Mouse (Mus musculus) spleen, embryonic (tissue): ENCODE results near the gene Naxd.

Experiments
- CTCF ChIA-PET: fragments of 350-600 bp; sonication (Branson Sonifier 250); formaldehyde crosslinking; loops from one replicate; lab custom pipeline; 2022; lab: Charles Lee

Gene Naxd

GRCm38 (mm10) chr8:11510971-11511370 lies 13.7 kb downstream of the Naxd start:
- CTCF ChIA-PET: no interaction called here

DNA sequence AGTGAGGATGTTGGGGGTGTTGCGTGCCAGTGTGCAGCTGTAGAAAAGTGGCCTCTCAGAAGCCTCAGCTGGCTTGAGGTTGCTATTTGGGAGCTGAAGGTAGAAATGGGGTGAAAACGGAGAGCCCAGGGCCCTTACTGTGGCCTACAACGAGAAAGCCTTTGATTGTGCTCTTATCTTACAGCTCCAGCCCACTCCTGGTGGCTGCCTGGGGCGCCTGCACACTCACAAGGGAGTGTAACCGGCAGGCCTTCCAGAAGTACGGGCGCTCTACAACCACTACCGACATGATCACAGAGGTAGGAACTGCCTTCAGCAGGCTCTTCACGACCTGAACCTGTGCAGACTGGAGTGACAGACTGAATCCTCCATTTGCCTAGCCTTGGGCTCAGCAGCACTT lies 15.4 kb downstream of the Naxd start:
- CTCF ChIA-PET: no interaction called here

DNA sequence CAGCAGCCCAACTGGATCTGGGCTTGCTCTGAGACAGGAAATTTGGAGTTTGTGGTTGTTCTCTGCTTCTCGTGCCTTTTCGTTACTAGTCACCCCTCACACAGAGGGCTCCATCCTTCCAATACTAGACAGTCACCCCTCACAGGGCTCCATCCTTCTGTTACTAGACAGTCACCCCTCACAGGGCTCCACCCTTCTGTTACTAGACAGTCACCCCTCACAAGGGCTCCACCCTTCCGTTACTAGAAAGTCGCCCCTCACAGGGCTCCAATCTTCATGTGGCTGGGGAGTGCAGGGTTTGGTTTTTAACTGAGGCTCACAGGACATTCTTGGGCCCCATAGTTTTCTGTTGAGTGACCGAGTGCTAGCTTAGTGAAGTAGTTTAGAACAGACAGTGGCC lies 15.9 kb downstream of the Naxd start:
- CTCF ChIA-PET: no interaction called here

GRCm38 (mm10) chr8:11516292-11516691 lies 19.0 kb downstream of the Naxd start:
- CTCF ChIA-PET: no interaction called here

GRCm38 (mm10) chr8:11517366-11518055 lies 20.2 kb downstream of the Naxd start:
- CTCF ChIA-PET: no interaction called here

DNA sequence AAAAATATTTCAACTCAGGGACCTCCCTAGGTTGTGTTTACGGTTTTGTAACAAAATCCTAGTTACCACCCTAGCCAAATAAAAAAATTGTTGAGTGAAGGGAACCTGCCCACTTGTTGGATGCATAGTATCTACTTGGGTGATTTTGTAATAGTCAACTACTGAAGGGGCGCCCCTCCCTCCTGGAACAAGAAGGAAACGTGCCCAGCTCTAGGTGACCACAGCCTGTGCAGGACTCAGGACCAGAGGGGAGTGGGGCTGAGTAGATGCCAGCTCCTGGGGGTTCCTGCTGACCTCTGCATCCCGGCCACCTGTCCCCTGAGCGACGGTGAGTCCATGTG lies 20.7 kb downstream of the Naxd start:
- CTCF ChIA-PET: no interaction called here

DNA sequence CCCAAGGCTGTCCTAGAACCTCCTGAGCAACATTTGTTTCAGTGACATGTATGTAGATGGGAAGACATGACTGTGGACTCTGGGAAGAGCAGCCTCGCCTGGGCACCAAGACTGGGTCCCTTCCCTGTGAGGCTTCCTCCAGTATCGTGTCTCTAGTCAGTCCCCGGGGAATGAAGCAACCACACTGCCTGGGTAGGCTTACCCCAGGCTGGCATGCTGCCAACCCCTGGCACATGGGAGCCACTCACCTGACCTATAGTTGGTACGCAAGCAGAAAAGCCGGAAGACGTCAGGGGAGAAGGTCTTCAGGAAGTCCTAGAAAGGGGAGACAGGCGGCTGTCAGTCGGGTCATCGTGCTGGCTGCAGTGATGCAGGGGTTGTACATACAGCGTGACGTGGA lies 21.4 kb downstream of the Naxd start:
- CTCF ChIA-PET: no interaction called here

GRCm38 (mm10) chr8:11523331-11523730 lies 26.0 kb downstream of the Naxd start:
- CTCF ChIA-PET: interaction anchor here (0.7 kb wide), 1 partner anchor 621 kb away, joined by 3 read pairs; no protein-coding TSS in a partner anchor

- CTCF ChIA-PET: no interaction called here
Measured at GRCm38 (mm10) chr8:11530155-11530770, 33.0 kb downstream of the Naxd start.

DNA sequence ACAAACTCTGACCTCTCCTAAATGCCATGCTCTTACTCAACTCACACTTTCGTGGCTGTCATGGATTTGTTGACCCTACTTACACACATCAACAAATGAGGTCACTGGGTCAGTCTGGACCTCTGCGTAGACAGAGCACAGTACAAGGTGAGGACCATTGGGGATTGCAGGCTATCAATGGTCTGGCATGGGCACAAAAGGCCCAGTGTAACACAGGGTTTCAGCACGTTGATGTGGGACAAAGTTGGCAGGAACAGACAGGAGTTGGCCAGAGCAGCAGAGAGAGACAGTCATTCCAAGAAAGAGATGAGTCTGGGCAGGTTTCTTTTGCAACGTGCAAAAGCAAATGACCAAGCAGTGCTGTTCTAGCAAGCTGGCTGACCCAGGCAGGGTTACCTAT lies 33.5 kb downstream of the Naxd start:
- CTCF ChIA-PET: no interaction called here

DNA sequence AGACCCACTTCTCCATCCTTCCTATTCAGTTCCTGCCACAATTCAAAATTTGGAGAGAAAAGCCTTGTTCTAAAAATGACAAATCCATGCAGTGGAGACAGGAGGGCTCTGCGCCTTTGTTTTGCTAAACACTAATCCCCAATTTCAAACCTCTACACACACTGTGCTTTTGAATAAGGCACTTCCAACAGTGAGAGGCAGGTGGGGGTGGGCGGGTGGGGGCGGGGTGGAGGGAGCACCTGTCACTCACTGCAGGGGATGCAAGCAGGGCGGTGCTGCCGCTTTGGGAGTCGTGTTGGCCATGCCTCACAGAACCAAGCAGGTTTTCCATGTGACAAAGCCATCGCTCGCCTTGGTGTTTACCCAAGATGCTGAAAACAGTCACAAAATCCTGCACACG lies 37.2 kb downstream of the Naxd start:
- CTCF ChIA-PET: no interaction called here

- CTCF ChIA-PET: no interaction called here
Measured at GRCm38 (mm10) chr8:11539049-11539448, 41.7 kb downstream of the Naxd start.

DNA sequence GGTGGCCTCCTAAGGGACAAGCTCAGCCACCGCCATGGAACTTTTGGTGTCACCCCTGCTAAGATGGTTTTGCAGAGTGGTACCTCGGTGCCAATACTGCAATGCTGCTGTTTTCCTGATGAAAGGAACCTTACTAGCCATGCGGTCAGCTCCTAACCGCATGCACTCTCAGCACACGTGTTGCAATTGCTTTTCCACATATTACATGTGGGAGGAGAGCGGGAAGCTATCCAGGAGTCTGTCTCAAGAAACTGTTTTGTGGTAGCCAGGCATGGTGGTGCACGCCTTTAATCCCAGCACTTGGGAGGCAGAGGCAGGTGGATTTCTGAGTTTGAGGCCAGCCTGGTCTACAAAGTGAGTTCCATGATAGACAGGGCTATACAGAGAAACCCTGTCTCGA lies 42.9 kb downstream of the Naxd start:
- CTCF ChIA-PET: no interaction called here

DNA sequence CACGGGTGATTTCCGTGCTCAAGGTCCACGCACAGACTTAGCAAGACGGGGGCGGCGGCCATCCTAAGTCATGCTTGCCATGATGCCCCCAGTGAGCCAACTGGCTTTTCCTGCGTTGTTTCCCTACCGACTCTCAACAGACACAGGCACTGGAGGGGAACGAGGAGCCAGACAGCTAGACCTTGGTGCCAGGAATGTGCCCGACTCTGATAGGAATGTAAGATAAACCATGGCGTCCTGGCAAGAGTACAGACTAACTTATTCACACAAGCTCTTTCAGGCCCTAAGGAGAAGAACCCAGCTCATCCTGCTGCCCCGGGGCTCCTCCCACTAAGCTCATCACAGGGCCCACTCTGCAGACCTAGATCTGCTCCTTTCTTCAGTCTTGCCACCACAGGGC lies 44.7 kb downstream of the Naxd start:
- CTCF ChIA-PET: no interaction called here

- CTCF ChIA-PET: interaction anchor here (1.1 kb wide), 1 partner anchor 79 kb away, joined by 3 read pairs; no protein-coding TSS in a partner anchor
Measured at GRCm38 (mm10) chr8:11542866-11543265, 45.6 kb downstream of the Naxd start.

GRCm38 (mm10) chr8:11544386-11544785 lies 47.1 kb downstream of the Naxd start:
- CTCF ChIA-PET: interaction anchor here (0.7 to 1.0 kb wide), 3 partner anchors 19 to 299 kb away, joined by 3 to 10 read pairs (median 5); no protein-coding TSS in a partner anchor

DNA sequence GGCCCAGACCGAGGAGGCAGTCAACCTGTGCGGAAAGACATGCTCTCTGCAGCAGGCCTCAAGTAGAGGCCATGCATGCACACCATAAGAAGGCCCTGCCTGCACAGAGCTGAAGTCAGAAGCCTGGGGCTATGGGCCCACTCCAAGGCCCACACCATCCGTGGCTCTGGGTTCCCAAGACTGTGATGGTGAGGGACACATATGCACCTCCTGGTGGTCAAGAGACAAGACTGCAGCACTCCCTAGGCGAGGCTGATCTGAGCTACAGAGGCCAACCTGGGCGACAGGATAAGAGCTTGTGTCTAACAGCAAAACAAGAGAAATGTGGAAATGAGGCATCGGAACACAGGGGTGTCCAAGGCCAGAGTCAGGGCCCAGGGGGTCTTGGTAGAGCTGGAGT lies 49.8 kb downstream of the Naxd start:
- CTCF ChIA-PET: no interaction called here

- CTCF ChIA-PET: no interaction called here
Measured at GRCm38 (mm10) chr8:11549706-11550105, 52.4 kb downstream of the Naxd start.

DNA sequence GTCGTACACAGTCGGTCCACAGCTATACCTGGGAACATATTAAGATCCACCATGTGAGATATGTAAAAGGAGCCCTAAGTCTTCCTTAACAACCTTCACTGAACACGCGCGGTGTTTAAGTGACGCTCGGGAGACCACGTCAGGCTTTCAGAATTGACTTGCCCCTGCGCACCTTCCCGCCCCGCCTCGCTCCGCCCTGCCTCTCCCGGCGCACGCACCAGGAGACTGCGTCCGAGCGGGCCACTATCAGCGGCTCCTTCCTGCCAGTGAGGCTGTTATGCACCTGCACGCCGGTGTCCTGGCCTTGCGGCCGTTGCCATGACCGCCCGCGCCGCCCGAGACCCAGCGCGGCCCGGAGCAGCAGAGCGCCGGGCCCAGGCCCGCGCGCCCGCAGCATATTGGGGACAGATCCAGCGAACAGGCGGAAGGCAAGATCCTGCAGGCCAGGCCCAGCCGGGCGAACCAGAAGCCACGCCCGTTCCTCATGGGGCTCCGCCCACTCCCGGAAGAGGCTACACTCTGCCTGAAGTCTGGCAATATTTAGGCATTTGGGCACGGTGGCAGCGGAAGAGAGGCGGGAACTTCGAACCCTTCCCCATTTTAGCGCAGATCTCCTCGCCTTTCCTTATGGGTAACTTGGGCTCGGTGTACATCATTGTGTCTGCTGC lies 53.1 kb downstream of the Naxd start, which contains the start of gene Cars2:
TSS of gene Cars2 (minus strand) at position 503 of the 668 bp plus-strand sequence.
- CTCF ChIA-PET: no interaction called here

DNA sequence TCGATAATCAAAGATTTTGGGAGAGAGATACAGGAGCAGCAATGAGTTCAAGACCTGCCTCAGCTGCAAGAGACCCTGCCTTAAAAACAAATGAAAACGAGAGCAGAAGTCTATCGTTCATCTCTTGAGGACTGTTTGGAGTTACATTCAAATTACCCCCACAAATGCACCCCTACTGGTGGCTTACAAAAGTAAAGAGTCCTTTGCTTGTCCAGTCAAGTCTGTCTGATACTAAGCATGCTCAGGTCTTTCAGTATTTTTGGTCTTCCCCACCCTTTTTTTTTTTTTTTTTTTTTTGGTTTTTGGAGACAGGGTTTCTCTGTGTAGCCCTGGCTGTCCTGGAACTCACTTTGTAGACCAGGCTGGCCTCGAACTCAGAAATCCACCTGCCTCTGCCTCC lies 54.2 kb downstream of the Naxd start:
- CTCF ChIA-PET: interaction anchor here (0.7 kb wide), 1 partner anchor 110 kb away, joined by 14 read pairs; no protein-coding TSS in a partner anchor

GRCm38 (mm10) chr8:11552390-11552789 lies 55.1 kb downstream of the Naxd start:
- CTCF ChIA-PET: no interaction called here
